Mouse (Mus musculus) MEL-GATA-1-ER (cell line): ENCODE measurements at regions not wholly inside any gene's neighbourhood (a gene's known extent, or its start where the extent isn't known, plus 50 kb on each side); places are given as distances from the start of the nearest gene placed in this dataset.

Experiments
- DNase-seq: peaks from one replicate; pipeline ENCODE4 v3.0.0-alpha.2; 2012; ENCODE audit warnings: low read depth; ENCODE audit errors: extremely low read depth

GRCm38 (mm10) chr4:27130108-27130507, 783.4 kb upstream of the Manea start:
- DNase-seq, result no peak

DNA sequence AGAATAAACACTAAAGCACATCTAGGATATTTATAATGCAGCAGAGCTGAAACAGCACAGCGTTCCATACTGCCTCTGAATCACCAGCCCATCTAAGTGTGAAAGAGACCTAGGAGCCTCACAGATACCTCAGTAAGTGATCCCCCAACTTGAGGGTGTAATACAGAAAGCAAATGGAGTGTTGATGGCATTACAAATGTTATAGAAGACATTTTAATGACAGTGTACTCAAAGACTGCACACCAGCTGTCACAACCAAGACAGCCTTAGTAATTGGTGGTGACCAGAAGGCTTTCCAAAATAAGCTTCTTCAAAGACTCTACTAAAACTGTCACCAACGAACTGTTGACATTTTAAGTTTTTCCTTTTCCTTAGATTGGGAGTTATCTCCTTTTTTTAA, 771.3 kb upstream of the Manea start:
- no peak for DNase-seq

GRCm38 (mm10) chr4:27117075-27117827, 770.6 kb upstream of the Manea start:
- no peak for DNase-seq

GRCm38 (mm10) chr4:27105436-27105835, 758.7 kb upstream of the Manea start:
- no peak for DNase-seq

DNA sequence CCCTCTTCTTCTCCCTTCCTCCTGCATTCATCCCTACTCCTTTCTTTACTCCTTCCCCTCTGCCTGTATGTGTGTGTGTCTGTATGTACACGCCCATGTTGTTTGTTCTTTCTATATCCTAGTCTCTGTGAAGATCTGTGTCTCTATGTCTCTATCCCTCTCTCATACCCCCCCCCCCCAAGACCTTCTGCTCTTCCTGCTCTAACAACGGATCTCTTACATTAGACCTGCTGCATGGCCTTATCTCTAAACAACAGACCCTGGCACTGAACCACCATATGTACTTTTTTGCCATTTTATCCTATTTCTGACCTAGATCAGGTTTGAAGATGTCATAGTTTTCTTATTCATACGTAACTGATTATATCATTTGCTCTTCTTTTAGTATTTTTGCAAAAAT, 749.6 kb upstream of the Manea start:
- peak; percentile 2 for DNase-seq

DNA sequence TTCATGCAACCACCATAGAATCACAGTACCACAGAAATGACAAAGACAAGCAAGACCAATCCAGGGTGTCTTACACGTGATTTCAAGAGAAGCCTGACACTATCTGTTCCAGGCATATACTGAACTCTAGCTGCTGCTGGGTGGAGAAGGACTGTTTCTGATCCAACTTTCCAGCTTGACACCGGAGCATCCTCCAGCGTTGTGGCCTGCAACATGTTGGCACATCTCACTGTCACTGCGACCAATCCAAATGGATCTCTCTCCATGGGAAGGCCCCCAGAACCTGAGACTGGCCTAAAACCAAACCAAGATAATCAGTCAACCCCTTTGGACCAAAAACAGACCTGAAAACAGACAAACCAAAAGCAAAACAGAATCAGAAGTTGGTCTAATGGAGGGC, 703.3 kb upstream of the Manea start:
- DNase-seq, result no peak

DNA sequence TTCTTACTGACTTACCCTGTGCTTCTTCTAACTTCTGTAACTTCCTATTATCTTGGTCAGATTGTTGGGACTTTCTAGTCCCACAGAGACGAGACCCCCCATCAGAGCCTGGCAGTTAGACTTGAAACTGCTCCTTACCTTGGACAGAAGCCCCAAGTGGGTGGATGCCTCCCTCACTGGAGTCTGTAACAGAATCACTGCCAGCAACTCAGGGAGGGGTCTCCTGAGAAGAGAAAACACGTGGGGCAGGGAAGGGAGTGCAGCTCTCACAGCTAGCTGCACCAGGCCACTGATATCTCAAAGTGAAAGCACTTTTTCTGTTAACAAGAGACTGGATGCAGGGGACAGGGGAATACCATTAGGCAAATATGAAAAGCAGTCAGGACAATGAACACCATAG, 702.5 kb upstream of the Manea start:
- DNase-seq, result no peak
